Mouse (Mus musculus) testis, adult 2 months (tissue): ENCODE data around the gene Slc52a3. TPM values are rescaled to one million over a fixed set of nuclear protein-coding genes. Genes with fewer than 3 reads are reported as not detected.

Experiments
- H3K27ac ChIP-seq: fragments of 200-500 bp; 2 replicates; pipeline ENCODE4 v1.5.1; 2012; ENCODE audit warnings: low read depth, low read length; ENCODE audit not compliant: control insufficient read depth, insufficient read depth
- H3K27me3 ChIP-seq: fragments of 200-500 bp; 2 replicates; pipeline ENCODE4 v1.6.1; 2012; ENCODE audit warnings: mild to moderate bottlenecking, low read length, moderate library complexity; ENCODE audit not compliant: control insufficient read depth, insufficient read depth
- H3K36me3 ChIP-seq: fragments of 200-500 bp; 2 replicates; pipeline ENCODE4 v1.6.1; 2012; ENCODE audit warnings: mild to moderate bottlenecking, low read length; ENCODE audit not compliant: control insufficient read depth, insufficient read depth
- H3K4me1 ChIP-seq: fragments of 200-500 bp; 2 replicates; pipeline ENCODE4 v1.6.1; 2012; ENCODE audit warnings: low read length; ENCODE audit not compliant: control insufficient read depth, insufficient read depth
- H3K4me3 ChIP-seq: fragments of 200-500 bp; 2 replicates; pipeline ENCODE4 v1.5.1; 2012; ENCODE audit warnings: low read depth, mild to moderate bottlenecking, low read length, moderate library complexity, mixed read lengths; ENCODE audit not compliant: control insufficient read depth
- CTCF ChIP-seq: fragments of 200-500 bp; IDR thresholded peaks from 2 replicates; pipeline ENCODE4 v1.5.1; 2012; ENCODE audit warnings: low read depth, mild to moderate bottlenecking, inconsistent platforms, low read length, moderate library complexity; ENCODE audit not compliant: control insufficient read depth, insufficient read depth, insufficient replicate concordance
- POLR2A ChIP-seq: fragments of 200-500 bp; IDR thresholded peaks from 2 replicates; pipeline ENCODE4 v1.6.1; 2012; ENCODE audit warnings: low read depth, mild to moderate bottlenecking, inconsistent platforms, low read length, moderate library complexity; ENCODE audit not compliant: control insufficient read depth
- polyA plus RNA-seq: library from polyadenylated mRNA; depleted of rRNA; stranded (reverse); fragments of >200 nt; gene quantifications from 2 replicates; pipeline ENCODE4 v1.2.3, GENCODE M21; 2012

The Slc52a3 gene
- polyA plus RNA-seq, 1 experiment: 52.4 TPM

DNA sequence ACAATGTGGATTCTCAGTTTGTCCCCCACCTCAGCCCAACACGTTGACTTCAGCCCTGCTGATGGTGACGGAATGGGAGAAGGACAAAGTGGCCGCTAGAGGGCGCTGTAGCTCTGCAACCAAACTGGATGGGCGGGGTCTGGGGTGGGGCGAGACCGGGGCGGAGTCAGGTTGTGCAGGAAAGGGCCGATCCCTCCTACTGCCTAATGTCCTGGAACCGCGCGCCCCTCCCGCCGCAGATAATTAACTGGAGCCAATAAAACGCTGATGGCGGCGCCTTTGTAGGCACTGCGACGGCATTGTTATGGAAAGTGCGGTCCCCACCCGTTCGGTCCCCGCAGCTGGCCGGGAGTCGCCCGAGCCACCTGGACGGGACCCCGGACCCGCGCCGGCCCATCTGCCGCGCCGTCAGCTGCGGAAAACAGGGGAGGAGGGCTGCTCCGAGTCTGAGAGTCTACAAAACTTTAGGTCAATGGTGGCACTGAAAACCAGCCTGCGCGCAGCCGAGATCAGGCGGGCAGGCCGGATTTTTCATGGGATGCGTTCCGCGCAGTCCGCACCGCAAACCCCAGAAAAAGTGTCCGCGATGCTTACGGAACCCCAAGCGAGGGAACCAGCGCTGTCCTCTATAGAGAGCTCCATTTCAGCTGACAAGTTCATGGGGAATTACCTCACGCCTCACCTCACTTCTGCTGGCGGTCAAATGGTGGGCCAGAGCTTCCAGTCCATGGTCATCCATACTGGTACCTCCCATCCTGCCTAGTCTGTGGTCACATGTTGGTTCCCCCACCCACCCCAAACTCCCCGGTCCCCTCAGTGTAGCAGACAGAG lies 33.2 kb downstream of the Slc52a3 start:
- Histone ChIP-seq H3K4me1 (peaks cover 5% of the 10 kb centered on the region), H3K4me3 (peak overlapping the region; percentile 86), H3K36me3 (no peaks in the 10 kb centered on the region), H3K27ac (no peak overlapping the region), H3K27me3 (peaks cover 2% of the 10 kb centered on the region)
- TF ChIP-seq CTCF (peak; percentile 97), POLR2A (no peak)

DNA sequence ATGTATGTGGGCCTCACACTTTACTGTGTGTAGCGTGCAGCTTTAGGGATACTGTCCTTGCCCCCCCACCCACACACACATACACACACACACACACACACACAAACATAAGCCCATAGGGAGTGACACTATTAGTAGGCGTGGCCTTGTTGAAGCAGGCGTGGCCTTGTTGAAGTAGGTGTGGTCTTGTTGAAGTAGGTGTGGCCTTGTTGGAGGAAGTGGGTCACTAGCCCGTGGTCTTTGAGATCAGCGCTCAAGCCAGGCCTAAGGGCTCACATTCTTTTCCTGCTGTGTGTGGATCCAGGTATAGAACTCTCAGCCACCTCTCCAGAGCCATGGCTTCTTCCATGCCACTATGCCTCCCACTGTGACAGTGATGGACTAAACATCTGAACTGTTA lies 34.7 kb downstream of the Slc52a3 start:
- H3K27me3 ChIP-seq: peaks cover 2% of the 10 kb centered on the region
- H3K36me3 ChIP-seq: no peaks in the 10 kb centered on the region
- H3K4me3 ChIP-seq: no peak overlapping the region
- TF ChIP-seq CTCF (no peak), POLR2A (no peak)
- peaks cover 5% of the 10 kb centered on the region for H3K4me1 ChIP-seq
- H3K27ac ChIP-seq: no peak overlapping the region

DNA sequence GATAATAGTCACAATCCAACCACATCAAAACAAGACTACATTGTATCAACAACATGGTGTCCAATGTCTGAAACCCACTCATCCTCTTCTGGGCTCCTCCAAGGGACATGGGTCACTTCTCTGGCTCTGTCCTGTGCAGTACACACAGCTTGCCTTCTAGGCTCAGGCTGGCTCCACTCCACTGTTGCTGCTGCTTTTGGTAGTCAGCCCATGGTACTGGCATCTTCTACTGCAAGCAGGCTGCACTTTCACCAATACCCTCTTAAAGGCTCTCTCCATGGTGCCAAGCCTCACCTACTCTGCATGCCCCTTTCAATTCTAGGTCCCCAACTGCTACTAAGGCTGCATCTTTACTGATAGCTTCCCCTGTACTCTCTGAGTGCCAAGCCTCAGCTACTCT lies 43.8 kb downstream of the Slc52a3 start:
- Histone ChIP-seq H3K4me1 (no peaks in the 10 kb centered on the region), H3K27ac (no peak overlapping the region), H3K4me3 (no peak overlapping the region), H3K27me3 (no peaks in the 10 kb centered on the region), H3K36me3 (no peaks in the 10 kb centered on the region)
- no peak for TF ChIP-seq CTCF
- TF ChIP-seq POLR2A: no peak

DNA sequence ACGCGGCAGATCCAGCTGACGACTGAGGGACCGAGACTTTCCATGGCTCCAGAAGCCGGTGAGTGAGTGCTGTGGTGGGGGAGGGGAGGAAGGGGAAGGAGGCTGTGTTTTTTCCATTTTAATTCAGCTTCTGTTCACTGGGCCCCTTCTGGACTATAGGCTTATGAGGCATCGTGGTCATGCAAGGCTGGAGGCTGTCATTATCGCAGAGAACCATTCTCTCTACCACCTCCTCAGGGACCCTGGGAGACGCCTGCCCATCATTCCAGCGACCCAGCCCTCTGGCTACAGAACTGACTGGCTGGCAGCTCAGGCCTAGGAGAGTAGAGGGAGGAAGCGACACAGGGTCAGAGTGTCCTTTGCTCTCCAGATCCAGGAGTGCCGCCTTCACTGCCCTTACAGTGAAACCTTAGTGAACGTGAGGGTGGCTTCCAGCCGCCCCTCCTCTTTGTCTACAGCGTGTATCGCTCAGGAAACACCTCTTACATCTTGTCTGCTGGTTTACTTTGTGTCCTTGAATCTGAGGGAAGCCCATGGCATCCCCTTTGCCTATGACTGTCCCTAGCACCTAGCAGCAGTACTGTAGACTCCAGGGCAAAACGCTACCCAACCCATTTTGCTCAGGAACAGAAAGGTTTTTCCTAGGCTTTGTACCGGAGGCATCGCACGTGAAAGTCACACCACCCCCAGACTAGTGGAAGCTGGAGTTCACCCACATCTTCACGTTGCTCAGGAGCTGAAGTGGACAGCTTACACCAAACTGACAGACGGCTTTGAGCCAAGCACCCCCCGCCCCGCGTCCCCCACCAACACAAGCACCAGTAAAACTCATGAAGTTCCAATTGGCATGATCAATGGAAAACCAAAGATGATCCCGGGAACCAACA lies 51.0 kb downstream of the Slc52a3 start:
- TF ChIP-seq CTCF (no peak), POLR2A (no peak)
- Histone ChIP-seq H3K27ac (no peak overlapping the region), H3K4me1 (peaks cover 16% of the 10 kb centered on the region), H3K36me3 (no peaks in the 10 kb centered on the region), H3K4me3 (no peak overlapping the region), H3K27me3 (peaks cover 4% of the 10 kb centered on the region)

DNA sequence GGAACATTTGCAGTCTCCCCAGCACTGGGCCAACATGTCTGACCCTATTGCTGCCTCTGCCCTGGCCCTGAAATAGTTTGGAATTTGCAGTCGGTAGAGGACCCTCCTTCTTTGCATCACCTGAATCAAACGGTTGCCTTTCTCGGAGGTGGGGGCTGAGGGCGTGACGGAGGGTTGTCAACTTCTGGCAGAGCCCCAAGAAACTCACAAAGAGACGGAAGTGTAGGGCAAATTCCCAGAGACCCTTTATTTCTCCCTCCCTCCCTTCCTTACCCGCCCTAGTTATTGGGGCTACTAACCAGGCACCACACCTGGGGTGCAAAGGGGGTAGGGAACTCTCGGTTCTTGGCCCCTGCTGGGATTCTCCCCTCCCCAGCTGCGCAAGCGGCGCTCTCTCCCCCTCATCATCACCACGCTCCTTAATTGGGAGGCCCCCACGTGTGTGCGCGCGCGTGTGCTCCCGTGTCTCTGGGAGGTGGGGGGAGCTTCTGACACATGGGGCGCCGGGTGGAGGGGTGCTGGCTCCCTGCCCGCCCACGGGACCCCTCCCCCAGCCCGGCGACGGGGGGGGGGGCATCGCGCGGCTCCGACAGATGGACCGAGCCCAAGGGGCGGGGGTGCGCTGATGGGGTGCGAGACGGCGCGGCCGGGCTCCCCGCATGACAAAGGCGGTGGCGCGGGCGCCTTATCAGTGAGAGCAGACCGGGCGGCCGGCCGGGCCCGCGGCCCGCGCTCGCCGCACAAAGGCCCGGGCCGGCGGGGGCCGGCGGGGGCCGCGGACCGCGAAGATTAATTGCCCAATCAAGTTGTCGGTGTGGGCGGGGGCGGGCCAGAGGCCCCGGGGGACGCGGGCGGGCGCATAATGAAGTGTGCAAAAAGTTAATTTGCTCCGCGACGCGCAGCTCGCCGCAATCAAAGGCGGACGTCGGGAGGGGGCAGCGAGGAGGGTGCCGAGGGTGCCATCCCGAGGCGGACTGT lies 52.0 kb downstream of the Slc52a3 start:
- Histone ChIP-seq H3K27me3 (peaks cover 4% of the 10 kb centered on the region), H3K27ac (no peak overlapping the region), H3K4me1 (peaks cover 16% of the 10 kb centered on the region), H3K36me3 (no peaks in the 10 kb centered on the region), H3K4me3 (peak overlapping the region; percentile 26)
- TF ChIP-seq POLR2A (no peak), CTCF (no peak)

DNA sequence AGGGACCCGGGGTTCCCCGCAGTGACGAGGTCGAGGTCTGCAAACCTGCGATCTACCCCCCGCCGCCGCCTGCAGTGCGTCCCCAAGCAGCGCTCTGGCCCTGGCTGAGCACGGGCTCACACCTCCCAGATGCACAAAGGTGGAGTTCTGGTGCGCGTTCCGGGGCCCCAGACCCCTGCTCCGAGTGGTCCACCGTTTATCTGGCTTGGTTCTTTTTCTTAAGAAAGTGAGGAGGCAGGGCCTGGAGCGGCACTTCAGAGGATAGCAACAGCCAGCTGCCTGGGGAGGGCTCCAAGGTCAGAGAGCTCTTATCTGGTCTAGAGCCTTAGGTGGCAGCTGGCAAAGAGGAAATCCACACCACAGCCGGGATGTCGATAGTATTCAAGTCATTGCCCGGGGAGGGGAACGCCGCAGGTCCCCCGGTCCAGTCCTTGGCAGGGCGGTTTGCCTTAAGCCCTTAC lies 52.7 kb downstream of the Slc52a3 start:
- H3K27ac ChIP-seq: no peak overlapping the region
- H3K27me3 ChIP-seq: peaks cover 4% of the 10 kb centered on the region
- peak overlapping the region; percentile 26 for H3K4me3 ChIP-seq
- no peaks in the 10 kb centered on the region for H3K36me3 ChIP-seq
- peaks cover 16% of the 10 kb centered on the region for H3K4me1 ChIP-seq
- TF ChIP-seq CTCF: no peak
- no peak for TF ChIP-seq POLR2A
